Mouse (Mus musculus) kidney, adult 8-10 months (tissue): ENCODE results near the gene Tas2r130.
"Not testable (repeated sequence)": the region's sequence is repeated elsewhere in the genome, so short reads cannot be mapped to it uniquely, and the experiment has no call there.

Source experiments
- DNase-seq, 2 experiments: peaks; one replicate each; pipeline ENCODE4 v3.0.0; 2022

Tas2r130 gene

GRCm38 (mm10) chr6:131630812-131631211 lies at the start of gene Tas2r130:
Gene Tas2r130, minus strand, starts transcription at chr6:131630912.
- no peak for DNase-seq

- no peak for DNase-seq
Observed at GRCm38 (mm10) chr6:131678786-131679185, 48.1 kb upstream of the Tas2r130 start, which contains the start of gene Tas2r106. Gene Tas2r106, minus strand, starts transcription at chr6:131678886.

GRCm38 (mm10) chr6:131660049-131660448 lies 29.3 kb upstream of the Tas2r130 start, which contains the start of gene Tas2r107:
Gene Tas2r107, minus strand, starts transcription at chr6:131660149.
- no peak for DNase-seq

- not testable (repeated sequence) for DNase-seq
Observed at GRCm38 (mm10) chr6:131609956-131610355, 20.8 kb downstream of the Tas2r130 start.

GRCm38 (mm10) chr6:131604821-131605220 lies 25.9 kb downstream of the Tas2r130 start:
- DNase-seq, result no peak
